12 mouse cellular contexts compared by ENCODE assay signal in genomic region chr2:140669081-140669480, GRCm38 (mm10). TPM values are rescaled to one million over a fixed set of nuclear protein-coding genes. Genes with fewer than 3 reads are reported as not detected.
DNase-seq lines count a peak whose midpoint lies in the region; ATAC-seq and TF ChIP-seq lines count a peak whose summit lies in the region.
"Had no signal": no experiment of that assay in that cellular context is flagged by ENCODE, and none has a peak within 500 bp of the region (broad histone marks: within the 10 kb centered on the region; RNA-seq: fewer than 3 reads in every experiment).

No protein-coding gene starts in this region.

- no peaks in the 10 kb centered on the region for H3K27me3 ChIP-seq in heart, postnatal 0 days (ENCODE audit: control insufficient read depth, insufficient read depth, low read length)
- H3K27me3 ChIP-seq in heart, adult 2 months (ENCODE audit: control insufficient read depth, insufficient read depth, low read length), result no peaks in the 10 kb centered on the region
- no peaks in the 10 kb centered on the region for H3K27me3 ChIP-seq in embryonic facial prominence, embryonic 14.5 days (replicated peaks; ENCODE audit: control insufficient read depth, insufficient read depth, low read length)
- H3K27me3 ChIP-seq in hindbrain, embryonic 16.5 days (replicated peaks; ENCODE audit: control insufficient read depth, insufficient read depth, low read length), result no peaks in the 10 kb centered on the region
- H3K27me3 ChIP-seq in neural tube, embryonic 12.5 days (replicated peaks), result no peaks in the 10 kb centered on the region

- no peak for DNase-seq in heart, postnatal 0 days (ENCODE audit: low spot score)
- DNase-seq in heart, adult 2 months, result no peak
- DNase-seq in embryonic facial prominence, embryonic 14.5 days (ENCODE audit: low spot score), result peak; percentile 42
- DNase-seq in frontal cortex, postnatal 36 days (ENCODE audit: low spot score in 2 of 2), result no peak
- DNase-seq in frontal cortex, adult 2 months (ENCODE audit: extremely low spot score in 1 of 2, low spot score in 1 of 2), result no peak
- no peak for DNase-seq in adrenal gland, postnatal 4 days (ENCODE audit: low spot score in 2 of 2)
- DNase-seq: adrenal gland, adult 2 months; kidney, postnatal 25 days; lung, adult 18-20 months had no signal

- no peak overlapping the region for H3K9ac ChIP-seq in heart, postnatal 0 days (replicated peaks; ENCODE audit: low read depth, low read length)
- H3K9ac ChIP-seq in heart, adult 2 months (ENCODE audit: low read depth, low read length), result no peak overlapping the region
- H3K9ac ChIP-seq in embryonic facial prominence, embryonic 14.5 days (ENCODE audit: low read depth, low read length), result peak overlapping the region; percentile 65
- peak overlapping the region; percentile 59 for H3K9ac ChIP-seq in hindbrain, embryonic 16.5 days (ENCODE audit: low read depth, low read length)
- peak overlapping the region; percentile 33; the same call in 1 of the 2 replicates for H3K9ac ChIP-seq in neural tube, embryonic 12.5 days

- ATAC-seq in heart, postnatal 0 days (ENCODE audit: insufficient read depth, low read depth), result no peak
- no peak for ATAC-seq in embryonic facial prominence, embryonic 14.5 days (ENCODE audit: low read depth)
- no peak for ATAC-seq in hindbrain, embryonic 16.5 days
- no peak for ATAC-seq in neural tube, embryonic 12.5 days (ENCODE audit: low FRiP score, low read depth)

- TF ChIP-seq POLR2A in heart, adult 2 months (IDR thresholded peaks at IDR 0.05; ENCODE audit: insufficient read depth, low read depth, low read length), result no peak

- TF ChIP-seq CTCF in heart, postnatal 0 days (IDR thresholded peaks at IDR 0.05; ENCODE audit: low read depth), result no peak
- no peak for TF ChIP-seq CTCF in heart, adult 2 months (IDR thresholded peaks at IDR 0.05)

- H3K4me1 ChIP-seq in heart, postnatal 0 days (ENCODE audit: control insufficient read depth, insufficient read depth), result peaks cover 3% of the 10 kb centered on the region; the same call in 1 of the 2 replicates
- H3K4me1 ChIP-seq in heart, adult 2 months (ENCODE audit: control insufficient read depth, insufficient read depth, low read length), result peaks cover 2% of the 10 kb centered on the region; the same call in 1 of the 2 replicates
- H3K4me1 ChIP-seq in embryonic facial prominence, embryonic 14.5 days (ENCODE audit: control insufficient read depth, insufficient read depth, low read length), result peaks cover 27% of the 10 kb centered on the region
- peaks cover 9% of the 10 kb centered on the region for H3K4me1 ChIP-seq in hindbrain, embryonic 16.5 days (ENCODE audit: control insufficient read depth, insufficient read depth, low read depth, low read length)
- peaks cover 17% of the 10 kb centered on the region for H3K4me1 ChIP-seq in neural tube, embryonic 12.5 days

- intact Hi-C loops in heart, adult 2 months (cut with DNase I), result loop anchor here (10.0 kb wide), 1 partner anchor 1586 kb away; no protein-coding TSS in a partner anchor

- no peaks in the 10 kb centered on the region for H3K36me3 ChIP-seq in heart, postnatal 0 days (replicated peaks; ENCODE audit: control insufficient read depth, insufficient read depth, low read length)
- H3K36me3 ChIP-seq in heart, adult 2 months (ENCODE audit: control insufficient read depth, insufficient read depth, low read length), result no peaks in the 10 kb centered on the region
- H3K36me3 ChIP-seq in embryonic facial prominence, embryonic 14.5 days (ENCODE audit: control insufficient read depth, insufficient read depth, low read length), result 0 out of 2 replicates have a peak, but pooled peaks cover 2% of the 10 kb centered on the region
- H3K36me3 ChIP-seq in hindbrain, embryonic 16.5 days (ENCODE audit: control insufficient read depth, insufficient read depth, low read length), result no peaks in the 10 kb centered on the region
- H3K36me3 ChIP-seq in neural tube, embryonic 12.5 days, result no peaks in the 10 kb centered on the region

- H3K4me3 ChIP-seq in heart, postnatal 0 days (ENCODE audit: low read depth, low read length), result no peak overlapping the region
- H3K4me3 ChIP-seq in heart, adult 2 months, result no peak overlapping the region
- peak overlapping the region; percentile 59 for H3K4me3 ChIP-seq in embryonic facial prominence, embryonic 14.5 days (ENCODE audit: low read depth, low read length)
- H3K4me3 ChIP-seq in hindbrain, embryonic 16.5 days (ENCODE audit: low read length), result peak overlapping the region; percentile 43
- peak overlapping the region; percentile 22 for H3K4me3 ChIP-seq in neural tube, embryonic 12.5 days
- H3K4me3 ChIP-seq: erythroblast, embryonic 14.5 days had no signal

- H3K27ac ChIP-seq in heart, postnatal 0 days (ENCODE audit: low read depth), result no peak overlapping the region
- no peak overlapping the region for H3K27ac ChIP-seq in heart, adult 2 months
- H3K27ac ChIP-seq in embryonic facial prominence, embryonic 14.5 days (replicated peaks; ENCODE audit: low read depth, low read length), result peak overlapping the region; percentile 36
- H3K27ac ChIP-seq in hindbrain, embryonic 16.5 days (ENCODE audit: low read depth, low read length), result peak overlapping the region; percentile 51
- H3K27ac ChIP-seq in neural tube, embryonic 12.5 days, result no peak overlapping the region

- no peaks in the 10 kb centered on the region for H3K79me2 ChIP-seq in heart, adult 2 months (replicated peaks; ENCODE audit: control insufficient read depth, insufficient read depth, low read length)

- H3K9me3 ChIP-seq in heart, postnatal 0 days (replicated peaks; ENCODE audit: control insufficient read depth, low read length), result no peaks in the 10 kb centered on the region
- no peaks in the 10 kb centered on the region for H3K9me3 ChIP-seq in embryonic facial prominence, embryonic 14.5 days (ENCODE audit: control insufficient read depth, low read length)
- no peaks in the 10 kb centered on the region for H3K9me3 ChIP-seq in hindbrain, embryonic 16.5 days (ENCODE audit: control insufficient read depth, low read length)
- H3K9me3 ChIP-seq in neural tube, embryonic 12.5 days, result no peaks in the 10 kb centered on the region

- no peak for TF ChIP-seq EP300 in heart, postnatal 0 days (IDR thresholded peaks at IDR 0.05; ENCODE audit: low read depth)
- TF ChIP-seq EP300 in heart, adult 2 months (IDR thresholded peaks at IDR 0.05; ENCODE audit: insufficient read depth, low read depth, low read length), result no peak

- 66% methylated on average over 2 of the region's 2 CpGs for WGBS in heart, postnatal 0 days
- WGBS in heart, adult 2 months, result 88% methylated on average over 2 of the region's 2 CpGs
- WGBS in embryonic facial prominence, embryonic 14.5 days, result 30% methylated on average over 2 of the region's 2 CpGs
- 13% methylated on average over 2 of the region's 2 CpGs for WGBS in hindbrain, embryonic 16.5 days
- 8% methylated on average over 2 of the region's 2 CpGs for WGBS in neural tube, embryonic 12.5 days

- H3K4me2 ChIP-seq in heart, postnatal 0 days (ENCODE audit: low read depth, low read length), result peak overlapping the region; percentile 55
- peak overlapping the region; percentile 71 for H3K4me2 ChIP-seq in embryonic facial prominence, embryonic 14.5 days (ENCODE audit: low read depth, low read length)
- peak overlapping the region; percentile 61 for H3K4me2 ChIP-seq in hindbrain, embryonic 16.5 days (ENCODE audit: low read length)
- peak overlapping the region; percentile 62 for H3K4me2 ChIP-seq in neural tube, embryonic 12.5 days (replicated peaks)

RNA-seq across cellular contexts. Expression of gene Flrt3, which starts 2.2 kb away (rescaled TPM):
- 4.2 and 4.5 TPM in 2 replicates for total RNA-seq in heart, postnatal 0 days (2014; rRNA removed; ENCODE audit: low replicate concordance)
- polyA plus RNA-seq in heart, postnatal 0 days (2015; fragmentation: Nextera tagmentation; extraction: Ambion mirVana), result 2.0 and 2.6 TPM in 2 replicates
- total RNA-seq in heart, adult 2 months (2021), result under 1 TPM; 0.34 to 0.48 TPM
- polyA plus RNA-seq in heart, adult 2 months (2012; rRNA removed), result 0.06 and 0.44 TPM in 2 replicates
- 43.1 and 58.6 TPM in 2 replicates for polyA plus RNA-seq in embryonic facial prominence, embryonic 14.5 days (2014; fragmentation: Nextera tagmentation; extraction: Ambion mirVana)
- 31.6 and 36.3 TPM in 2 replicates for polyA plus RNA-seq in hindbrain, embryonic 16.5 days (2015; fragmentation: Nextera tagmentation; extraction: Ambion mirVana)
- 33.6 and 35.2 TPM in 2 replicates for polyA plus RNA-seq in neural tube, embryonic 12.5 days (2016; fragmentation: Nextera tagmentation; extraction: Ambion mirVana)
- 6.8 and 8.4 TPM in 2 replicates for polyA plus RNA-seq in frontal cortex, adult 2 months (2012; rRNA removed)
- 1 to 10 TPM; 8.3 to 9.4 TPM for total RNA-seq in adrenal gland, postnatal 4 days (2021)

Comparison
In these comparisons a context has a peak if more than half of its experiments do, and no peak if none do; other contexts are left out.
1. H3K27ac ChIP-seq: peak in embryonic facial prominence, embryonic 14.5 days (single experiment) and hindbrain, embryonic 16.5 days (single experiment); none in heart, postnatal 0 days (single experiment), heart, adult 2 months (single experiment) and neural tube, embryonic 12.5 days (single experiment).
2. H3K4me3 ChIP-seq: peak in embryonic facial prominence, embryonic 14.5 days (single experiment), hindbrain, embryonic 16.5 days (single experiment) and neural tube, embryonic 12.5 days (single experiment); none in heart, postnatal 0 days (single experiment) and heart, adult 2 months (single experiment).
3. H3K9ac ChIP-seq: peak in embryonic facial prominence, embryonic 14.5 days (single experiment), hindbrain, embryonic 16.5 days (single experiment) and neural tube, embryonic 12.5 days (single experiment); none in heart, postnatal 0 days (single experiment) and heart, adult 2 months (single experiment).
4. Peak in every context shown above with its lines, with median percentiles within 50 percentile points of each other: H3K4me2 ChIP-seq.